Mouse (Mus musculus) MEL (cell line): ENCODE data around the gene Arhgef5. TPM values are rescaled to one million over a fixed set of nuclear protein-coding genes. Genes with fewer than 3 reads are reported as not detected.

Experiments used
- DNase-seq: peaks from one replicate; pipeline ENCODE4 v3.0.0; 2011; ENCODE audit warnings: low read depth, low spot score
- H3K27ac ChIP-seq: 2 replicates; pipeline ENCODE4 v1.5.1; 2012; ENCODE audit warnings: low read depth, mild to moderate bottlenecking, control low read depth, low read length, moderate library complexity; ENCODE audit not compliant: control insufficient read depth
- H3K27me3 ChIP-seq, 2 experiments: fragments of 150-350 bp in 1 of 2; sonication (generic) in 1 of 2; 2 replicates each; pipeline ENCODE4 v1.6.1; 2012; ENCODE audit warnings: low read length in 2 of 2, mild to moderate bottlenecking in 2 of 2, improper control_type of control experiment in 1 of 2, moderate library complexity in 1 of 2; ENCODE audit not compliant: insufficient read depth in 2 of 2, control insufficient read depth in 1 of 2
- H3K36me3 ChIP-seq, 2 experiments: 2 replicates each; pipeline ENCODE4 v1.6.1; 2012 to 2014; ENCODE audit warnings: low read length in 2 of 2, improper control_type of control experiment in 1 of 2, inconsistent platforms in 1 of 2, mild to moderate bottlenecking in 1 of 2; ENCODE audit not compliant: insufficient read depth in 2 of 2, control insufficient read depth in 1 of 2
- H3K4me1 ChIP-seq, 2 experiments: fragments of 150-350 bp in 1 of 2; sonication (generic) in 1 of 2; 2 replicates each; pipeline ENCODE4 v1.6.1; 2012; ENCODE audit warnings: low read length in 2 of 2, improper control_type of control experiment in 1 of 2, mild to moderate bottlenecking in 1 of 2; ENCODE audit not compliant: insufficient read depth in 2 of 2, control insufficient read depth in 1 of 2
- H3K4me3 ChIP-seq, 2 experiments: fragments of 150-350 bp in 1 of 2; sonication (generic) in 1 of 2; 2 replicates each; pipeline ENCODE4 v1.5.1; 2012; ENCODE audit warnings: low read depth in 2 of 2, low read length in 2 of 2, mild to moderate bottlenecking in 2 of 2, moderate library complexity in 2 of 2, control low read depth in 1 of 2, improper control_type of control experiment in 1 of 2; ENCODE audit not compliant: control insufficient read depth in 1 of 2, insufficient read depth in 1 of 2
- H3K79me2 ChIP-seq: 2 replicates; pipeline ENCODE4 v1.6.1; 2012; ENCODE audit warnings: mild to moderate bottlenecking, low read length, moderate library complexity; ENCODE audit not compliant: control insufficient read depth, poor library complexity, insufficient read depth
- H3K9ac ChIP-seq: 2 replicates; pipeline ENCODE4 v1.6.1; 2012; ENCODE audit warnings: low read depth, mild to moderate bottlenecking, control low read depth, low read length, moderate library complexity; ENCODE audit not compliant: control insufficient read depth, poor library complexity, severe bottlenecking
- H3K9me3 ChIP-seq: fragments of 150-350 bp; sonication (generic); replicated peaks from 2 replicates; pipeline ENCODE4 v1.6.1; 2012; ENCODE audit warnings: mild to moderate bottlenecking, low read length, improper control_type of control experiment, moderate library complexity; ENCODE audit not compliant: insufficient read depth
- CTCF ChIP-seq, 3 experiments: IDR thresholded peaks in 2 of 3; conservative IDR thresholded peaks in 1 of 3; 2 replicates each; pipeline ENCODE4 v1.5.1; 2011 to 2012; ENCODE audit warnings: low read length in 3 of 3, low read depth in 2 of 3, mild to moderate bottlenecking in 2 of 3, improper control_type of control experiment in 1 of 3, inconsistent platforms in 1 of 3, mixed read lengths in 1 of 3, moderate library complexity in 1 of 3; ENCODE audit not compliant: control insufficient read depth in 1 of 3, insufficient read depth in 1 of 3, poor library complexity in 1 of 3, severe bottlenecking in 1 of 3
- ELF1 ChIP-seq: IDR thresholded peaks from 2 replicates; pipeline ENCODE4 v1.6.1; 2014; ENCODE audit warnings: low read depth, mild to moderate bottlenecking, inconsistent platforms, low read length, improper control_type of control experiment, moderate library complexity
- EP300 ChIP-seq, 2 experiments: IDR thresholded peaks; 2 replicates each; pipeline ENCODE4 v1.6.1; 2011; ENCODE audit warnings: improper control_type of control experiment in 2 of 2, low read length in 2 of 2, low read depth in 1 of 2, mild to moderate bottlenecking in 1 of 2
- ETS1 ChIP-seq: IDR thresholded peaks from 2 replicates; pipeline ENCODE4 v1.6.1; 2012; ENCODE audit warnings: low read depth, mild to moderate bottlenecking, inconsistent platforms, low read length, improper control_type of control experiment, moderate library complexity
- GABPA ChIP-seq: IDR thresholded peaks from 2 replicates; pipeline ENCODE4 v1.6.1; 2012; ENCODE audit warnings: low read depth, mild to moderate bottlenecking, inconsistent platforms, low read length, improper control_type of control experiment, moderate library complexity
- JUND ChIP-seq: IDR thresholded peaks from 2 replicates; pipeline ENCODE4 v1.6.1; 2011; ENCODE audit warnings: low read depth, mild to moderate bottlenecking, improper control_type of control experiment, low read length
- KAT2A ChIP-seq: conservative IDR thresholded peaks from 2 replicates; pipeline ENCODE4 v1.6.1; 2012; ENCODE audit warnings: low read depth, low read length, improper control_type of control experiment, inconsistent platforms
- MAZ ChIP-seq: IDR thresholded peaks from 2 replicates; pipeline ENCODE4 v1.6.1; 2012; ENCODE audit warnings: low read depth, mild to moderate bottlenecking, inconsistent platforms, low read length, improper control_type of control experiment
- MEF2A ChIP-seq: IDR thresholded peaks from 2 replicates; pipeline ENCODE4 v1.6.1; 2014; ENCODE audit warnings: low read depth, mild to moderate bottlenecking, inconsistent platforms, low read length, improper control_type of control experiment; ENCODE audit not compliant: poor library complexity, insufficient replicate concordance, severe bottlenecking; ENCODE audit errors: extremely low read depth
- MYC ChIP-seq: IDR thresholded peaks from 2 replicates; pipeline ENCODE4 v1.6.1; 2011; ENCODE audit warnings: low read depth, mild to moderate bottlenecking, low read length, improper control_type of control experiment, moderate library complexity
- NELFE ChIP-seq: IDR thresholded peaks from 2 replicates; pipeline ENCODE4 v1.6.1; 2011; ENCODE audit warnings: low read depth, low read length, improper control_type of control experiment
- POLR2A ChIP-seq, 2 experiments: IDR thresholded peaks; 2 replicates each; pipeline ENCODE4 v1.6.1; 2011 to 2012; ENCODE audit warnings: low read length in 2 of 2, mild to moderate bottlenecking in 2 of 2, control low read depth in 1 of 2, improper control_type of control experiment in 1 of 2, low read depth in 1 of 2, moderate library complexity in 1 of 2; ENCODE audit not compliant: control insufficient read depth in 1 of 2, insufficient read depth in 1 of 2, poor library complexity in 1 of 2
- POLR2AphosphoS2 ChIP-seq: IDR thresholded peaks from 2 replicates; pipeline ENCODE4 v1.6.1; 2011; ENCODE audit warnings: low read length, improper control_type of control experiment
- TAL1 ChIP-seq: IDR thresholded peaks from 2 replicates; pipeline ENCODE4 v1.6.1; 2012; ENCODE audit warnings: mild to moderate bottlenecking, inconsistent platforms, low read length, moderate library complexity, mixed read lengths
- TBP ChIP-seq: IDR thresholded peaks from 2 replicates; pipeline ENCODE4 v1.8.0; 2011; ENCODE audit warnings: low read depth, low read length, improper control_type of control experiment
- UBTF ChIP-seq: IDR thresholded peaks from 2 replicates; pipeline ENCODE4 v1.6.1; 2012; ENCODE audit warnings: low read depth, mild to moderate bottlenecking, inconsistent platforms, low read length, improper control_type of control experiment, moderate library complexity, borderline replicate concordance; ENCODE audit not compliant: insufficient read depth
- USF2 ChIP-seq, 2 experiments: IDR thresholded peaks; 2 replicates each; pipeline ENCODE4 v1.6.1; 2011 to 2012; ENCODE audit warnings: improper control_type of control experiment in 2 of 2, low read length in 2 of 2, borderline replicate concordance in 1 of 2, inconsistent platforms in 1 of 2, low read depth in 1 of 2, mild to moderate bottlenecking in 1 of 2; ENCODE audit not compliant: insufficient read depth in 1 of 2
- ZKSCAN1 ChIP-seq: IDR thresholded peaks from 2 replicates; pipeline ENCODE4 v1.6.1; 2012; ENCODE audit warnings: low read depth, mild to moderate bottlenecking, inconsistent platforms, low read length, improper control_type of control experiment, moderate library complexity
- ZMIZ1 ChIP-seq: IDR thresholded peaks from 2 replicates; pipeline ENCODE4 v1.6.1; 2012; ENCODE audit warnings: low read depth, mild to moderate bottlenecking, inconsistent platforms, low read length, improper control_type of control experiment, moderate library complexity
- polyA plus RNA-seq, 2 experiments: library from polyadenylated mRNA; stranded (reverse) in 1 of 2; unstranded in 1 of 2; fragments of >175 nt in 1 of 2; fragments of >200 nt in 1 of 2; gene quantifications; 2 replicates each; pipeline versions ENCODE4 v1.2.1 to v1.2.4; 2012; ENCODE audit warnings: low replicate concordance in 2 of 2, low read depth in 1 of 2; ENCODE audit not compliant: insufficient read length in 2 of 2, insufficient read depth in 1 of 2, missing spikeins in 1 of 2
- total RNA-seq: library from RNA; depleted of rRNA; stranded (reverse); fragments of 300-350 nt; gene quantifications from 2 replicates; pipeline ENCODE4 v1.2.3, GENCODE M21; 2012; rRNA removed

Arhgef5 gene
- total and polyA plus RNA-seq, 3 experiments, result not detected

DNA sequence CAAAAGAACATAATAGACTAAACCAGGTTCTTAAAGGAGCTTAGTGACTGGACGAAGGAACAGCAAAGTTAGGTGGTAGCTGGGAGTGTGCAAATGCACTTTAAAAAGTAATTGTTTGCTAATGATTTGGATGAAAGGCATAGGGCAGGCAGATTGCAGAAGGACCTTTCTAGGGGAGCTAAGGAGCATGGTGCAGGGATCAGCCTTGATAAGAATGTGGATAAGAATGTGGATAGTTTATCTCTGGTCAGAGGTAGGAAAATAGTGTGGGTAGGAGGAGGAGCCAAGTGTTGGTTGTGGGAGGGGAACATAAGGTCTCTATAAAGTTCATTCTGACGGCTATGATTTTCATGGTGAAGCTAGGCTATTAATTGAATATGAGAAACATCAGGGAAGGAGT, 73.4 kb downstream of the Arhgef5 start:
- no peak overlapping the region for H3K27ac ChIP-seq
- no peaks in the 10 kb centered on the region for H3K79me2 ChIP-seq
- TF ChIP-seq MYC (no peak), CTCF (IDR thresholded peaks at IDR 0.05 in 2 of 3, conservative IDR thresholded peaks at IDR 0.05 in 1 of 3; ENCODE audit: control insufficient read depth in 1 of 3, insufficient read depth in 1 of 3, low read depth in 2 of 3, low read length in 3 of 3, poor library complexity in 1 of 3, severe bottlenecking in 1 of 3) (no peak), ZKSCAN1 (no peak), ETS1 (no peak), TBP (no peak), POLR2A (IDR thresholded peaks at IDR 0.05; ENCODE audit: control insufficient read depth in 1 of 2, insufficient read depth in 1 of 2, low read depth in 1 of 2, low read length in 2 of 2, poor library complexity in 1 of 2) (no peak), POLR2AphosphoS2 (no peak), TAL1 (no peak), JUND (no peak), KAT2A (no peak), NELFE (no peak), USF2 (IDR thresholded peaks at IDR 0.05; ENCODE audit: borderline replicate concordance in 1 of 2, insufficient read depth in 1 of 2, low read depth in 1 of 2, low read length in 2 of 2) (no peak), UBTF (no peak), MAZ (no peak), EP300 (IDR thresholded peaks at IDR 0.05; ENCODE audit: low read depth in 1 of 2, low read length in 2 of 2) (no peak), GABPA (no peak), MEF2A (no peak), ELF1 (no peak), ZMIZ1 (no peak)
- no peaks in the 10 kb centered on the region for H3K36me3 ChIP-seq
- H3K27me3 ChIP-seq, result no peaks in the 10 kb centered on the region
- DNase-seq, result no peak
- no peaks in the 10 kb centered on the region for H3K4me1 ChIP-seq
- no peak overlapping the region for H3K4me3 ChIP-seq
- H3K9me3 ChIP-seq, result no peaks in the 10 kb centered on the region
- no peak overlapping the region for H3K9ac ChIP-seq

Other genes with a start within 250 kb of the Arhgef5 start
- not detected in 2 replicates for gene Olfr441, start 159.2 kb upstream of the Arhgef5 start, total RNA-seq
- not detected for gene Olfr441, start 159.2 kb upstream of the Arhgef5 start, polyA plus RNA-seq
- not detected in 2 replicates for gene Olfr237-ps1, start 119.0 kb upstream of the Arhgef5 start, total RNA-seq
- not detected for gene Olfr237-ps1, start 119.0 kb upstream of the Arhgef5 start, polyA plus RNA-seq
- gene Olfr437, start 102.3 kb upstream of the Arhgef5 start, total RNA-seq, result not detected in 2 replicates
- not detected for gene Olfr437, start 102.3 kb upstream of the Arhgef5 start, polyA plus RNA-seq
- not detected in 2 replicates for gene Olfr13, start 93.4 kb upstream of the Arhgef5 start, total RNA-seq
- not detected for gene Olfr13, start 93.4 kb upstream of the Arhgef5 start, polyA plus RNA-seq
- gene Olfr435, start 68.4 kb upstream of the Arhgef5 start, total RNA-seq, result not detected in 2 replicates
- not detected for gene Olfr435, start 68.4 kb upstream of the Arhgef5 start, polyA plus RNA-seq
- not detected in 2 replicates for gene Olfr434, start 52.6 kb upstream of the Arhgef5 start, total RNA-seq
- gene Olfr434, start 52.6 kb upstream of the Arhgef5 start, polyA plus RNA-seq, result not detected
- not detected in 2 replicates for gene Olfr47, start 34.1 kb upstream of the Arhgef5 start, total RNA-seq
- gene Olfr47, start 34.1 kb upstream of the Arhgef5 start, polyA plus RNA-seq, result not detected
- gene Nobox, start 44.0 kb downstream of the Arhgef5 start, total RNA-seq, result not detected in 2 replicates
- not detected for gene Nobox, start 44.0 kb downstream of the Arhgef5 start, polyA plus RNA-seq